Mouse (Mus musculus): ENCODE measurements around the gene H2-Eb1. TPM values are rescaled to one million over a fixed set of nuclear protein-coding genes. Genes with fewer than 3 reads are reported as not detected.

Gene H2-Eb1
- polyA plus RNA-seq, 2 experiments = 2.4 to 3.4 TPM

DNA sequence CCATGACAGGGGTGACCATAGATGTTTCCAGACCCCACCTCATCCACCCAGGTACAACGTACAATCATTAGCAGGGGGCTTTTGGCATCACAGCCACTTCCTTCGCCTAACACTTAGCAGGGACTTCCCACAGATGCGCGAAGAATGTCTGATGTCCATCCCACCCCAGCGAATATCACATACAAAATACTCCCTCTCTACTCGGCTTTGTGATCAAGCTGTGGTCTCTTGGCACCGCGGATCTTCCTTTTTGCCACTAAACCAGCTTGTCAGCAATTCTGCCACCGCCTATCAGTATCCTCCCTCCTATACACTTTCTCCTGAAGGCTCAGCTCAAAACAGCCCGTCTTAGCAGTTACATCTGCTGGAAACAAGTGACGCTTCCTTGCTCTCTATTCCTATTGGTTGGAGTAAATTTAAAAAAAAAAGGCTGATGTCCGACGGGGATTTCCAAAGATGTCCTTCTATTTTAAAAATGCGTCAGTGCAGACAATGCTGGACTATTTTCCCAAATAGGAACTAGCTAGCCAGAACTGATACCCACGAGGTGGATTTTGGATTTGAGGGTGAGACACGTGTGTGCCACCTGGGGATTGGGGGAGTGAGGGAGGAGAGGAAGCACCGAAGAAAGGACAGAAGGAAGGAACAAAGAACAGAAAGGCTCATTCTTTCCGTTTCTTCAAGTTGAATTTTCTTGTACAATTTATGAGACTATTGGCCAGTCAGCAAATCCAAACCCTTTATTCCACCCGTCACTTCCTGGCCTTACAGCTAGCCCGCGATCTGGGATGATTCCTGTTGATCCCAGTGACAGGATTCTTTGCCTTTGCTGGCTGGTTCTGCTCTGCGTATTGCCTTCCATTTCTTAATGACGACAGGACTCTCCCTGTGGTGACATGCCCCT lies 9.5 kb upstream of the H2-Eb1 start:
- Histone ChIP-seq H3K4me2 (replicated peaks; ENCODE audit: low read depth, low read length, severe bottlenecking) (peak overlapping the region; percentile 40), H3K9me3 (ENCODE audit: control insufficient read depth, low read length) (no peaks in the 10 kb centered on the region), H3K4me1 (ENCODE audit: control insufficient read depth, insufficient read depth, low read length) (no peaks in the 10 kb centered on the region), H3K9ac (ENCODE audit: low read depth, low read length, severe bottlenecking) (0 out of 2 replicates have a peak overlapping the region, but pooled peaks have one; percentile 1), H3K4me3 (replicated peaks; ENCODE audit: low read length) (peak overlapping the region; percentile 24), H3K27me3 (ENCODE audit: control insufficient read depth, insufficient read depth, low read length) (no peaks in the 10 kb centered on the region), H3K36me3 (ENCODE audit: control insufficient read depth, insufficient read depth, low read length) (no peaks in the 10 kb centered on the region), H3K27ac (replicated peaks; ENCODE audit: low read depth, low read length) (no peak overlapping the region)
- ATAC-seq (ENCODE audit: low FRiP score, low read depth) (0 out of 2 replicates have a peak, but pooled peaks have one; percentile 66), DNase-seq (ENCODE audit: low spot score) (peak; percentile 79)
- WGBS = 23% methylated on average over 23 of the region's 23 CpGs
- no peak for TF ChIP-seq POLR2A (IDR thresholded peaks at IDR 0.05; ENCODE audit: borderline replicate concordance, extremely low read depth, insufficient read depth, insufficient read length)

- no peaks in the 10 kb centered on the region for H3K4me1 ChIP-seq (ENCODE audit: control insufficient read depth, insufficient read depth, low read length)
- H3K27me3 ChIP-seq (ENCODE audit: control insufficient read depth, insufficient read depth, low read length) = no peaks in the 10 kb centered on the region
- no peaks in the 10 kb centered on the region for H3K36me3 ChIP-seq (ENCODE audit: control insufficient read depth, insufficient read depth, low read length)
- H3K4me3 ChIP-seq (replicated peaks; ENCODE audit: low read length) = no peak overlapping the region
- H3K9me3 ChIP-seq (ENCODE audit: control insufficient read depth, low read length) = no peaks in the 10 kb centered on the region
- DNase-seq (ENCODE audit: low spot score) = no peak
- 69% methylated on average over 3 of the region's 3 CpGs for WGBS
- no peak overlapping the region for H3K27ac ChIP-seq (replicated peaks; ENCODE audit: low read depth, low read length)
- H3K9ac ChIP-seq (ENCODE audit: low read depth, low read length, severe bottlenecking) = no peak overlapping the region
- ATAC-seq (ENCODE audit: low FRiP score, low read depth) = no peak
- TF ChIP-seq POLR2A (IDR thresholded peaks at IDR 0.05; ENCODE audit: borderline replicate concordance, extremely low read depth, insufficient read depth, insufficient read length) = no peak
- no peak overlapping the region for H3K4me2 ChIP-seq (replicated peaks; ENCODE audit: low read depth, low read length, severe bottlenecking)
Measured at GRCm38 (mm10) chr17:34299356-34299755, 6.3 kb upstream of the H2-Eb1 start.

DNA sequence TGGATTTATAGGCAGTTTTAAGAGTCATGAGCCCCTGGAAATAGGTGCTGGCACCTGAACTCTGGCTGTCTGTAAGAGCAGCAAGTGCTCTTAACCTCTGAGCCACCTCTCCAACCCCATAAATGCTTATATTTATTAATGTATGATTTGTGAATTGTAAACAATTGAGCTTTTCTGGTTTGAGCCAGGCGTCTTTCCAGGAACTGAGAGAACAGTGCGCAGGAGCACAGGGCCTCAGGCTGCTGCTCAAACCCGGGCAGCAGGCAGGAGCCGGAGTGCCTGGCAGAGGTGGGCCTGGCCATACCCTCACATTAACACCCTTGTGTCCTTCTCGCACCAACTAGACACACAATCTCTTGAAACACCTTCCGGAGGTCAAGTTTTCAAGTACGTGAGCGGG lies 5.6 kb upstream of the H2-Eb1 start:
- H3K4me2 ChIP-seq (replicated peaks; ENCODE audit: low read depth, low read length, severe bottlenecking) = no peak overlapping the region
- no peaks in the 10 kb centered on the region for H3K36me3 ChIP-seq (ENCODE audit: control insufficient read depth, insufficient read depth, low read length)
- no peak for DNase-seq (ENCODE audit: low spot score)
- no peak overlapping the region for H3K9ac ChIP-seq (ENCODE audit: low read depth, low read length, severe bottlenecking)
- TF ChIP-seq POLR2A (IDR thresholded peaks at IDR 0.05; ENCODE audit: borderline replicate concordance, extremely low read depth, insufficient read depth, insufficient read length) = no peak
- no peak for ATAC-seq (ENCODE audit: low FRiP score, low read depth)
- no peak overlapping the region for H3K27ac ChIP-seq (replicated peaks; ENCODE audit: low read depth, low read length)
- no peaks in the 10 kb centered on the region for H3K4me1 ChIP-seq (ENCODE audit: control insufficient read depth, insufficient read depth, low read length)
- no peaks in the 10 kb centered on the region for H3K27me3 ChIP-seq (ENCODE audit: control insufficient read depth, insufficient read depth, low read length)
- no peaks in the 10 kb centered on the region for H3K9me3 ChIP-seq (ENCODE audit: control insufficient read depth, low read length)
- whole genome bisulfite sequencing = 87% methylated on average over 8 of the region's 8 CpGs
- no peak overlapping the region for H3K4me3 ChIP-seq (replicated peaks; ENCODE audit: low read length)

GRCm38 (mm10) chr17:34300691-34301566 lies 4.7 kb upstream of the H2-Eb1 start:
- Histone ChIP-seq H3K9ac (ENCODE audit: low read depth, low read length, severe bottlenecking) (no peak overlapping the region), H3K9me3 (ENCODE audit: control insufficient read depth, low read length) (no peaks in the 10 kb centered on the region), H3K4me2 (replicated peaks; ENCODE audit: low read depth, low read length, severe bottlenecking) (no peak overlapping the region), H3K27ac (replicated peaks; ENCODE audit: low read depth, low read length) (no peak overlapping the region), H3K4me1 (ENCODE audit: control insufficient read depth, insufficient read depth, low read length) (no peaks in the 10 kb centered on the region), H3K4me3 (replicated peaks; ENCODE audit: low read length) (no peak overlapping the region), H3K27me3 (ENCODE audit: control insufficient read depth, insufficient read depth, low read length) (no peaks in the 10 kb centered on the region), H3K36me3 (ENCODE audit: control insufficient read depth, insufficient read depth, low read length) (no peaks in the 10 kb centered on the region)
- WGBS = 77% methylated on average over 23 of the region's 23 CpGs
- no peak for DNase-seq (ENCODE audit: low spot score)
- TF ChIP-seq POLR2A (IDR thresholded peaks at IDR 0.05; ENCODE audit: borderline replicate concordance, extremely low read depth, insufficient read depth, insufficient read length) = no peak
- no peak for ATAC-seq (ENCODE audit: low FRiP score, low read depth)

DNA sequence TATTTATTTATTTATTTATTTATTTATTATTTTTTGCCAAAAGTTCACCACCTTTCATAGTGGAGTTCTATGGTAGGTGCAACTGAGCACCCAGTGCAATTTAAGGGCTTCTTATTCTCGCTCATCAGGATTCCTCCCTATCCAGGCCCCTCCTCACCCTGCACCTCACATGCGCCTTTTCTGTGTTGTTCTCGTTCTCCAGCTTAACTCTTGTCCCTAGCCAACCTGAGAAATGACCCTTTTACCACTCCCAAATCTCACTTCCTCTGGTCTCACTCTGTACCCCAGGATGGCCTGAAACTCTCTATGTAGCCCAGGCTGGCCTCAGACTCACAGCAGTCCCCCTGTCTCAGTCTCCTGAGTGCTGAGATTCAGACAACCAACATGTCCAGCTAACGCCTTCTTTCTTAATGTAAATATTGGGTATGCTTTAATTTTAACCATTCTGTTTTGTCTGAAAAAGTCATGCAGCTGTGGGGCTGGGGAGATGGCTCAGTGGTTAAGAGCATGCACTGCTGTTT lies 3.9 kb upstream of the H2-Eb1 start:
- Histone ChIP-seq H3K27ac (replicated peaks; ENCODE audit: low read depth, low read length) (no peak overlapping the region), H3K4me1 (ENCODE audit: control insufficient read depth, insufficient read depth, low read length) (no peaks in the 10 kb centered on the region), H3K4me2 (replicated peaks; ENCODE audit: low read depth, low read length, severe bottlenecking) (no peak overlapping the region), H3K4me3 (replicated peaks; ENCODE audit: low read length) (no peak overlapping the region), H3K27me3 (ENCODE audit: control insufficient read depth, insufficient read depth, low read length) (no peaks in the 10 kb centered on the region), H3K9me3 (ENCODE audit: control insufficient read depth, low read length) (no peaks in the 10 kb centered on the region), H3K36me3 (ENCODE audit: control insufficient read depth, insufficient read depth, low read length) (no peaks in the 10 kb centered on the region), H3K9ac (ENCODE audit: low read depth, low read length, severe bottlenecking) (no peak overlapping the region)
- TF ChIP-seq POLR2A (IDR thresholded peaks at IDR 0.05; ENCODE audit: borderline replicate concordance, extremely low read depth, insufficient read depth, insufficient read length) = no peak
- ATAC-seq (ENCODE audit: low FRiP score, low read depth) (no peak), DNase-seq (ENCODE audit: low spot score) (no peak)
- WGBS = 87% methylated on average over 4 of the region's 4 CpGs

All from limb, embryonic 14.5 days (tissue).